Mouse (Mus musculus) stomach, postnatal 0 days (tissue): ENCODE results near the gene Birc3.

Experiments
- CTCF ChIP-seq: IDR thresholded peaks from 2 replicates; pipeline ENCODE4 v1.5.1; 2016; ENCODE audit warnings: antibody characterized with exemption, low read depth, mild to moderate bottlenecking, moderate library complexity
- EP300 ChIP-seq: optimal IDR thresholded peaks from 2 replicates; pipeline ENCODE3; 2016; ENCODE audit warnings: antibody characterized with exemption

DNA sequence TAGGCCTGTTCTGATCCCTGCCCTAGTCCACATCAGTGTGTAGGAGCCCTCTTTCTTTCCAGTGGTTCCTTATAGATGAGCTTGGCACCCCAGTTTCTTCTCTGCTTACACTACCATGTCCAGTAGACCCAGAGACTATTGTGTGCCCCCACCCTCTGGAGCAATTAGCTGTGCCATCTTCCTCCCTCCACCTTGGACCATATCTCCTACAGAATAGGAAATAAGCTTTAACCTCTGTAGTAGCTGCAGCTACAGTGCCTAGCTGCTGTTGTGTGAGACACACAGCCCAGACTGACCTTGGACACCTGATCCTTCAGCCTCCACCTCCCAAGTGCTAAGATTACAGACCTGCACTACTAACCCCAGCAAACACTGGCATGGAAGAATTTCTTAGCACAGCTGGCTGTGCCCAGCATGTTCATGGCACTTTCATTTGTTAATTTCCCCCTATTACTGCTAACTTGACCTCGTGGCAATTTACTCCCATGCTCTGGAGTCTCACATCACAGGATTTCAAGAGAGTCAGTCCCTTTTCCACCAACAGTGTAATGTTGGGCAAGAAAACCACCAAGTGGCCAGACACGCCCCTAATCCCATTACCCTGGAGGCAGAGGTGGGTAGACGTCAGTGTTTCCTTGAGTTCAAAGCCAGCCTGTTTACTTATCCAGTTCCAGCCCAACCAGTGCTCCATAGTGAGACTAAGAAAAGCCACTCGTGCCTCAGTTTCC lies 1.5 kb downstream of the Birc3 start:
- no peak for TF ChIP-seq CTCF
- no peak for TF ChIP-seq EP300
